Mouse (Mus musculus): ENCODE results near the gene Slk. TPM values are rescaled to one million over a fixed set of nuclear protein-coding genes. Genes with fewer than 3 reads are reported as not detected.

Slk gene
- polyA plus RNA-seq, 1 experiment from 2014 or later, result 6.9 TPM

DNA sequence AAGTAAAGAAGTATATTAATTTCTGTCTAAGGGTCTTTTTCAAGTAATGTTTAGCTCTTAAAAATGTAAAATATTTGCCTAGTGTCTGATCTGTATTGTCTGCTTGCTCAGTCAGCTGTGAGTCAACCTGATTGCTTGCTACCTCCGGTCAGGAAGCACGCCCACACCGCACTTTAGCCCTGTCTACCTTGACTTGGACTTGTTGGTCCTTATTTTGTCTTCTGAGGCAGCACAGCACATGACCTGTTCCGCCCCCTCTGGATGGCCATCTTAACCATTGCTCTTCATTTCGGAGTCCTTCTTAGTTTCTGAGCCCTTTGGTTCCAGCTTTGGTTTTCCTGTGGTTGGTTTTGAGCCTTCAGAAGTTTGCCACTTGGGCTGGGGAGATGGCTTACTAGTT is 52.3 kb downstream of the Slk start:
- no peak for ATAC-seq (ENCODE audit: low read depth)
- H3K4me3 ChIP-seq, result no peak overlapping the region
- no peaks in the 10 kb centered on the region for H3K27me3 ChIP-seq
- H3K9ac ChIP-seq, result no peak overlapping the region
- H3K4me2 ChIP-seq, result no peak overlapping the region
- no peaks in the 10 kb centered on the region for H3K9me3 ChIP-seq
- no peak overlapping the region for H3K27ac ChIP-seq (replicated peaks)
- peaks cover 18% of the 10 kb centered on the region for H3K36me3 ChIP-seq
- 94% methylated on average over 5 of the region's 5 CpGs for WGBS
- H3K4me1 ChIP-seq (replicated peaks), result peaks cover 11% of the 10 kb centered on the region

DNA sequence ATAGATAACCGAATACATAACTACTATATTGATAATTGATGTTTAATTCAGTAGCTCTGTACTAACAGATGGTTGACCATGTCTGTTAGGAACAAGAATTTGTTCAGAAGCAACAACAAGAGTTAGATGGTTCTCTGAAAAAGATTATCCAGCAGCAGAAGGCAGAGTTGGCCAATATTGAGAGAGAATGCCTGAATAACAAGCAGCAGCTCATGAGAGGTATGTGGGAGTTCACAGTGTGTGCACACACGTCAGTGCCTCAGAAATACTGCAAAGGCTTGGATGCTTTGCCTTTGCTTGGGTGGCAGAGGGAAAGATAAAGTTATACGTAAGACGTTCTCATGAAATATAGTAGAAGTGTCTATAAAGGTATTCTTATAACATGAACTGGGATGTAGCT is 55.9 kb downstream of the Slk start:
- ATAC-seq (ENCODE audit: low read depth), result no peak
- Histone ChIP-seq H3K9me3 (no peaks in the 10 kb centered on the region), H3K4me2 (no peak overlapping the region), H3K27me3 (no peaks in the 10 kb centered on the region), H3K27ac (replicated peaks) (no peak overlapping the region), H3K4me3 (no peak overlapping the region), H3K36me3 (peaks cover 43% of the 10 kb centered on the region), H3K4me1 (replicated peaks) (no peaks in the 10 kb centered on the region), H3K9ac (no peak overlapping the region)
- WGBS, result 94% methylated on average over 4 of the region's 4 CpGs

DNA sequence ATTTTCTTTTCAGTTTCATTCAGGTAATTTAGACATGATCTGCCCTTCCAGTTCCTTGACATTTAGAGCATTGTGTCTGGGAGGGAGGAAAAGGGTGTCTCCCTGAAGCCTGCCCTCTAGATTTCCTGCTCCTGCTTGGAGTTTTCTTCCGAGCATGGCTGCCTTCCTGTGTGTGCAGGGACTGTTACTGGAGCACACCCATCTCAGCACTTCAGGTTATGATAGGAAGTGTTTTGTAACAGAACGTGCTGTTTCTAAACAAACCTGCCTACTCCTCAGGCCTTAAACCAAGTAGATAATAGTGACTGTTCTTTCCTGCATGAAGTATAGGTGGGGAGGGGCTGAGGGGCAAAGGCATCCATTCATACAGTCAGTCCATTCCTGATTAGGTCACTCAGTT is 64.4 kb downstream of the Slk start:
- Histone ChIP-seq H3K27me3 (no peaks in the 10 kb centered on the region), H3K4me1 (replicated peaks) (no peaks in the 10 kb centered on the region), H3K4me3 (no peak overlapping the region), H3K9ac (no peak overlapping the region), H3K9me3 (no peaks in the 10 kb centered on the region), H3K4me2 (no peak overlapping the region), H3K36me3 (peaks cover 54% of the 10 kb centered on the region), H3K27ac (replicated peaks) (no peak overlapping the region)
- no peak for ATAC-seq (ENCODE audit: low read depth)
- 70% methylated on average over 2 of the region's 2 CpGs for WGBS

DNA sequence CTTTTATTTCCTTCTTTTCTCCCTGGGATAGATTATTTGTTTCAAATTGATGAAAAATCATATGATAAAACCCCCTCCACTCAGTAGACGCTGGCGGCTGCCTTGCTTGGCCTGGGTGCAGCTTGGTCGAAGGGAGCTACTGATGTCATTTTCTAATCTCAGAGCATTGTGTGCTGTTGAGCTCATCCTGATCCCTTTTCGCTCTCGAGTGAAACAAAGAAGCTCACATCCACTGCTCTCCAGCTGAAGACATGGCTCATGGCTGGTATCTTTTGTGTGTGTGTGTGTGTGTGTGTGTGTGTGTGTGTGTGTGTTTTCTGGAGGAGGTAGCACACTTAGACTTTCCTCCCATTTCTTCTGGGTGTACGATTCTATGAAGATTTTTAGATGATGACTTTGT is 66.1 kb downstream of the Slk start:
- no peak for ATAC-seq (ENCODE audit: low read depth)
- no peaks in the 10 kb centered on the region for H3K9me3 ChIP-seq
- no peak overlapping the region for H3K27ac ChIP-seq (replicated peaks)
- H3K4me2 ChIP-seq, result no peak overlapping the region
- 71% methylated on average over 6 of the region's 6 CpGs for WGBS
- no peaks in the 10 kb centered on the region for H3K4me1 ChIP-seq (replicated peaks)
- no peak overlapping the region for H3K9ac ChIP-seq
- no peaks in the 10 kb centered on the region for H3K27me3 ChIP-seq
- peaks cover 37% of the 10 kb centered on the region for H3K36me3 ChIP-seq
- H3K4me3 ChIP-seq, result no peak overlapping the region

DNA sequence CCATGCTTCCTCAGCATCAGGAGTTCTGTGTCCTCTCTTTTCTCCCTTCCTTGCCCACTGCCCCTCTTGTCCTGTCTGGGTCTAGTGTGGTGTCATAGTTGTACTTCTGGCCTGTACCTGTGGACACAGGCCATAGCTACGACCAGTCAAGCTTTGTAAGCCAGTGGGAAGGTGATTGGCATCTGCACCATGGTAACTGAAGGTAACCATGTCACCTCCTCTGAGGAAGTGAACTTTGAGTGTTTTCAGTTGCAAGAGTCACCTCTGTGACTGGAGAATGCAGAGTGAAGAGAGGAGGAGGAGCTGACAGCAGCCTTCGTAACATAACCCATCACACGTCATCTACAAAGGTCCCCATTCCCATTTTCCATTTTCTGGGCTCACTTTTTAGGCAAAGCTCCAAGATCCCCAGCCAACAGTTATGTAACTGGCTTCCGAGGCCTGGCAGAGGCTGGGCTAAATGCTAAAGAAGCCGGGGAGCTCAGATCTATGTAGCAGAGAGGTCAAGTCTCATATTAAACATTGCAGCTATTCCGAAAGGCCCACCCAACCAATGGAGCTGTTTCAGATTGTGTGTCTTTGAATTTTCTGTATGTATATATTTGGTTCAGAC is 67.1 kb downstream of the Slk start:
- Histone ChIP-seq H3K27me3 (no peaks in the 10 kb centered on the region), H3K4me2 (no peak overlapping the region), H3K4me1 (replicated peaks) (no peaks in the 10 kb centered on the region), H3K36me3 (peaks cover 28% of the 10 kb centered on the region), H3K4me3 (no peak overlapping the region), H3K9ac (no peak overlapping the region), H3K27ac (replicated peaks) (no peak overlapping the region), H3K9me3 (no peaks in the 10 kb centered on the region)
- 91% methylated on average over 6 of the region's 6 CpGs for WGBS
- no peak for ATAC-seq (ENCODE audit: low read depth)

DNA sequence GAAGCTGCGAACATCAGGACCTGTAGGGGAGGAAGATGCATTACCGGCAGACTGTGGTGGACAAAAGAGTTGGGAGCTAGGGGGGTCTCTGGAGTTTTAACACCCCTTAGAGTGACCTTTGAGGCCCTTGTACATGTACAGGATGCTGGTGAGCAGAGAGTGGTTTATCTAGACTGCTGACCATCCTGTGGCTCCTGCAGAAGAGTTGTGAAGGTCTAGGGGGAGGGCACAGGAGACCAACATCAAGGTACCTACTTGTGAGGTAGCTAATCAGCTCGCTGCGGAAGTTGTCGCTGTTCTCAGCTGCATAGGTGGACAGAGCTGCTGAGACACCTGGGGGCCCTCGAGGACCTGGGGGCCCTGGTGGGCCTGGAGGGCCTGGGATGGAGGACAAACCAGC is 69.6 kb downstream of the Slk start:
- Histone ChIP-seq H3K36me3 (peaks cover 13% of the 10 kb centered on the region; the same call in 1 of the 2 replicates), H3K27ac (replicated peaks) (no peak overlapping the region), H3K27me3 (no peaks in the 10 kb centered on the region), H3K9me3 (no peaks in the 10 kb centered on the region), H3K4me2 (no peak overlapping the region), H3K4me3 (no peak overlapping the region), H3K9ac (no peak overlapping the region), H3K4me1 (replicated peaks) (no peaks in the 10 kb centered on the region)
- WGBS, result 95% methylated on average over 6 of the region's 6 CpGs
- no peak for ATAC-seq (ENCODE audit: low read depth)

DNA sequence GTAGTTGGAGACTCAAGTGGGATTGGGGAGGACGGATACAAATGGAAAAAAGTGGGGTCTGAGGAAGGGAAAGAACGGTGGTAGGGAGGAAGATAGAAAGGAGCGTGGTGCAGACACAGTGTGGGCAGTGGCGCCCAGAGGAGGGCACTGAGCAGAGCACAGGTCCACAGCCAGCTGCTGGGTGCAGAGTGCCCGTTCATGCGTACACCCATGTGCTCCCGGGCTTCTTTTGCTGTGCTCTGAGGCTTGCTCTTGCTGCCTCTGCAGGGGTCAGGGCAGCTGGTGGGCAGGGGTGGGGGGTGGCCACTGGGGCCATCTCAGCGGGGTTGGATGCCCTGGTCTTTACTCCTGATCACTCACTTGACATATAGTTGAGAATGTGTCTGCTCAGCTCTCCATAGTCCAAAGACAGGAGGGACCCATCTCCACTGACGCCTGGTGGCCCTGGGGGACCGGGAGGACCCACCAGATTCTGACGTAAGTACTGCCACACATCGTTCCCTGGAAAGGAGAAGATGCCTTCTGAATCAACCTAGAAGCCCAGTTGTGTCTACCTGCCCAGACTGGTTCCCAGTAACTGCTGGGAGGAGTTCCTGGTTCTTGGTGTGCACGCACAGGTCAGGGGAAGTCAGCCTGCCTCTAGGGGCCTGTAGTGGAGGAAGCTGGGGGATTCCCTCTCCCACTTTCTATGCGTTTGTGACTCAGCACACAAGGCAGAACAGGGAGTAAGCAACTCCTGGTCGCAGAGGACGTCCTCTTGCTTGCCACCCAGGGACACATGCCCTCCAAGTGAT is 71.1 kb downstream of the Slk start:
- no peaks in the 10 kb centered on the region for H3K4me1 ChIP-seq (replicated peaks)
- 88% methylated on average over 16 of the region's 16 CpGs for WGBS

DNA sequence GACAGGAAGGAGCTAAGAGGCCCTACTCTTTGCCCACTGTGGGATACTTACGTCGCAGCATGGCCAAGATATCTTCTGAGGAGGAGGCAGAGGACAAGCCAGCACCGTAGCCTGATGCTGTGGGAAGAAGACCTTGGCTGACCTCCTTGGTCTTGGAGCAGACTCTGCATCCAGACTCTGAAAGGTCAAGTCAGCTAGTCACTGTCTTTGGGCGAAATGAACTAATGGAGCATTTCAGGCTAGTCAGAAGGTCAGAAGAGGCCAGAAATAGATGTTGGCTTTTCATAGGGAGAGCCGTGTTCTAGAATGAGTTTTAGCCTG is 71.6 kb downstream of the Slk start:
- H3K9me3 ChIP-seq, result no peaks in the 10 kb centered on the region
- peaks cover 3% of the 10 kb centered on the region; the same call in 1 of the 2 replicates for H3K4me1 ChIP-seq (replicated peaks)
- no peak overlapping the region for H3K27ac ChIP-seq (replicated peaks)
- WGBS, result 92% methylated on average over 5 of the region's 5 CpGs
- H3K4me3 ChIP-seq, result no peak overlapping the region
- H3K36me3 ChIP-seq, result peaks cover 13% of the 10 kb centered on the region; the same call in 1 of the 2 replicates
- no peak overlapping the region for H3K4me2 ChIP-seq
- no peak for ATAC-seq (ENCODE audit: low read depth)
- no peak overlapping the region for H3K9ac ChIP-seq
- H3K27me3 ChIP-seq, result no peaks in the 10 kb centered on the region

More for the DNA sequence above, 71.1 kb downstream of the Slk start:
- H3K9me3 ChIP-seq, result no peaks in the 10 kb centered on the region
- no peaks in the 10 kb centered on the region for H3K27me3 ChIP-seq
- no peak overlapping the region for H3K27ac ChIP-seq (replicated peaks)
- peaks cover 13% of the 10 kb centered on the region; the same call in 1 of the 2 replicates for H3K36me3 ChIP-seq
- ATAC-seq (ENCODE audit: low read depth), result no peak
- H3K4me2 ChIP-seq, result no peak overlapping the region
- no peak overlapping the region for H3K4me3 ChIP-seq
- no peak overlapping the region for H3K9ac ChIP-seq

DNA sequence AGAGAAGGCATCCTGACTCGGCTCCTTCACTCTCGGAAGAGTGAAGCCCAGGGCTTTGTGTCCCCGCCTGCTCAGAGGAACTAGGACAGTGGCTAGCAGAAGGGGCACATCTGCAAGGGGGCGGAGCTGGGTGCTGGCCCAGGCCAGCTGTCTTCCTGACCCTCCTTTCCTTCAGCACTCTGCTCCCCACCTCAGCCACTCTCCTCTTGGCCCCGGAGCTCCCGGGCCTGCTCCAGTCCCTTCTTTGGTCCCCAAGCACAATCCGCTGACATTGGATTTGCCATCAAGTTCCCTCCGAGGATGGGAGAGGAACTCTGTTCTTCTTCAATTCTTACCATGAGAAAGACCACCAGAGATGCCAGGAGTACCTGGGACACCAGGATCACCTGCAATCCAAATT is 72.8 kb downstream of the Slk start:
- 72% methylated on average over 8 of the region's 8 CpGs for WGBS
- no peak for ATAC-seq (ENCODE audit: low read depth)

DNA sequence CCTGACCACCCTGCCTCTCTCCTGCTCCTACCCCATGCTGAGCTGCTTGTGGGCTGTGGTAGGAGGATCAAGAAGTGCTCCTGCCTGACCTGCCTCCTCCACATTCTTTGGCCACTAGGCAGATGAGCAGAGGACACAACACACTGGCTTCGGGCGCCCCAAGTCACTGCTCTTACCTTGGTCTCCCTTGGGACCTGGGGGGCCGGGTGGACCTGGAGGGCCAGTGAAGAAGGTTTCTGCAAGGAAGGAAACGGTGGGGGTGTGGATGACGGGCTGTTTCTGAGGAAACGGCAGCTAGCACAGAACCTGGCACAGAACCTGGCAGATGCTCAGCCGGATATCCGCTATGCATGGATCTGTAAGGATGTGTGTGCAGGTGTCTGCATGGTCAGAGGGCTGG is 73.7 kb downstream of the Slk start:
- Histone ChIP-seq H3K9ac (no peak overlapping the region), H3K4me1 (replicated peaks) (peaks cover 4% of the 10 kb centered on the region; the same call in 1 of the 2 replicates), H3K9me3 (no peaks in the 10 kb centered on the region), H3K4me2 (no peak overlapping the region), H3K4me3 (no peak overlapping the region), H3K27ac (replicated peaks) (no peak overlapping the region), H3K27me3 (no peaks in the 10 kb centered on the region), H3K36me3 (0 out of 2 replicates have a peak, but pooled peaks cover 3% of the 10 kb centered on the region)
- 89% methylated on average over 8 of the region's 8 CpGs for WGBS
- no peak for ATAC-seq (ENCODE audit: low read depth)

More for the DNA sequence above, 72.8 kb downstream of the Slk start:
- H3K27ac ChIP-seq (replicated peaks), result no peak overlapping the region
- H3K4me2 ChIP-seq, result no peak overlapping the region
- H3K9me3 ChIP-seq, result no peaks in the 10 kb centered on the region
- no peak overlapping the region for H3K4me3 ChIP-seq
- H3K36me3 ChIP-seq, result peaks cover 5% of the 10 kb centered on the region; the same call in 1 of the 2 replicates
- H3K9ac ChIP-seq, result no peak overlapping the region
- peaks cover 4% of the 10 kb centered on the region; the same call in 1 of the 2 replicates for H3K4me1 ChIP-seq (replicated peaks)
- no peaks in the 10 kb centered on the region for H3K27me3 ChIP-seq

DNA sequence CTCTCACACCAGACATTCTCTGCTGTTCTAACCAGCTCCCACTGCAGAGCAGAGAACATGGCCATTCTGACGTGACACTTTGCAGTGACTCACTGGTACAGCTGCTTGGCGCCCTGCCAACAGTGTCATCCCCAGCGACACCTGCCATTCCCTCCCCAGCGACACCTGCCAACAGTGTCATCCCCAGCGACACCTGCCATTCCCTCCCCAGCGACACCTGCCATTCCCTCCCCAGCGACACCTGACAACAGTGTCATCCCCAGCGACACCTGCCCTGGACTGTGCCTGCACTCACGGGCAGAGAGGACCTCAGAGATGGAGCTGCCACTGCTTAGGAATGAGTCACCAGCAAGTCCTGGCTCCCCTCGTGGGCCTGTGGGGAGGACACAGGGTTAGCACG is 75.4 kb downstream of the Slk start:
- 80% methylated on average over 11 of the region's 11 CpGs for WGBS
- no peak overlapping the region for H3K4me3 ChIP-seq
- no peak for ATAC-seq (ENCODE audit: low read depth)
- H3K27me3 ChIP-seq, result no peaks in the 10 kb centered on the region
- H3K9me3 ChIP-seq, result no peaks in the 10 kb centered on the region
- H3K27ac ChIP-seq (replicated peaks), result no peak overlapping the region
- no peaks in the 10 kb centered on the region for H3K36me3 ChIP-seq
- H3K4me1 ChIP-seq (replicated peaks), result peaks cover 12% of the 10 kb centered on the region
- no peak overlapping the region for H3K9ac ChIP-seq
- no peak overlapping the region for H3K4me2 ChIP-seq

DNA sequence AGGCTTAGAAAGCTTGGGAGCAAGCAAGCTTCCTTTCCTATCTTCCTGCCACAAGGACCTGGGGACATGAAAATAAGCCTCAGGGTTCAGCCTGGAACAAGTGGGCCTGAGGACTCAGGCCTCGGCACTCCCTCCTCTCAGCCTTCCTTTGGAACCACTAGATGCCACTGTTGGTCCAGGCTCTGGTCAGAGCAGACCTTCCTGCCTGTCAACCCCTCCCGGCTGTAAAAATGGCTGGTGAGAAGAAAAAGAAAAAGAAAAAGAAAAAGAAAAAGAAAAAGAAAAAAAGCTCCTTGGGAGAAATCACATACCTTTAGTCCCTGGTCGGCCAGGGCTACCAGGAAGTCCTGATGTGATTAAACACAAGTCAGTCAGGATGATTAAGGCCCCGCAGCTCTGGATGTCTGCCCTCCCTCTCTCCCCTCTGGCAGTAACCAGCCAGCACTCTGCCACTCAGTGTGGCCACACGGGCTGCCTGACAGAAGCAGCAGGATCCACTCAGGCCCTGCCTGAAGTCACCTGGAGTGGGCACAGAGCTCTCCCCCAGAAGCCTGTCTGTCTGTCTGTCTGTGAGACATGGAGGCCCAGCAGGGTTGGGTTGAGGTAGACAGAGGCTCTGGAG is 79.5 kb downstream of the Slk start:
- Histone ChIP-seq H3K27me3 (no peaks in the 10 kb centered on the region), H3K36me3 (no peaks in the 10 kb centered on the region), H3K9me3 (no peaks in the 10 kb centered on the region), H3K27ac (replicated peaks) (0 out of 2 replicates have a peak overlapping the region, but pooled peaks have one; percentile 10), H3K4me1 (replicated peaks) (peaks cover 12% of the 10 kb centered on the region), H3K4me2 (no peak overlapping the region), H3K9ac (peak overlapping the region; percentile 49), H3K4me3 (no peak overlapping the region)
- WGBS, result 17% methylated on average over 5 of the region's 5 CpGs
- ATAC-seq (ENCODE audit: low read depth), result peak; percentile 86
